Mouse (Mus musculus): ENCODE data around the gene Nlgn3.

GRCm38 (mm10) chrX:101332375-101333211, 33.6 kb downstream of the Nlgn3 start:
- TF ChIP-seq GATA1 (IDR thresholded peaks at IDR 0.05; ENCODE audit: borderline replicate concordance, low read length) (no peak), FLI1 (IDR thresholded peaks at IDR 0.05; ENCODE audit: low read length) (no peak)

All from megakaryocyte, embryonic 14.5 days (primary cell).